Mouse (Mus musculus) lung, adult 18-20 months (tissue): ENCODE results near the gene Nle1.

ENCODE experiments used
- DNase-seq, 2 experiments: peaks; one replicate each; pipeline ENCODE4 v3.0.0; 2022; ENCODE audit warnings: mixed read lengths in 2 of 2

The Nle1 gene

DNA sequence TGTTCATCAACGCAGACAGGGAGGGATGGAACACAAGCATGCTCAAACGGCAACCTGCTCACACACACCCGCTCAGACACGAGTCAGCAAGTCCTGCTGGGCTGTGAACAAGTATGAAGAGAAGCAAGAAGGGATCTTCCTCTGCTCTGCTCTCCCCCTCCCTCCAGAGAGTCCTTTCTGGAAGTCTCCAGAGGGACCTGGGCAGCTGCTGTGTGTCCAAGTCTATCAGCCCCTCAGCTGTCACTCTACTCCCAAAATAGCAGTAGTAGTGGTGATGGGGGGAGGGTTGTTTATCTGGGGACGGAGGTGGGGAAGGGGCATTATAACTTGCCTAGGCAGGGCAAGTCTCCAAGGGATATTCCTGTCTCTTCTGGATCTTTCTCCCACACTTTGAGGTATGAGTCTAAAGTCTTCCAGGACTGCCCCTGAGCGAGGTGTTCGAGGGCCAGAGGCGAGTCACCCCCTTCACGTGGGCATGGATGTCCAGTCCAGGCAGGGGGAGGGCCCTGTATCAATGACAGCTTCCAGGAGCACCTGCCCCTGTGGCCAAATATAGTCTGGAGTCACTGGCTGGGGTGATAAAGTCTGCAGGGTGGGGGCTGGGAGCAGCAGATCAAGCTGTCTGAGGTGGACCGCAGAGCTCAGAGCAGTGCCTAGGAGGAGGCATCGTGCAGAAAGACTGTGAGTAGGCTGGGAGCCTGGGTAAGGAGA, 2.6 kb upstream of the Nle1 start:
- DNase-seq, result no peak

GRCm38 (mm10) chr11:82910250-82910649, 2.0 kb upstream of the Nle1 start, which contains the start of gene Unc45b:
Gene Unc45b, plus strand, starts transcription at chr11:82910550.
- DNase-seq, result no peak

DNA sequence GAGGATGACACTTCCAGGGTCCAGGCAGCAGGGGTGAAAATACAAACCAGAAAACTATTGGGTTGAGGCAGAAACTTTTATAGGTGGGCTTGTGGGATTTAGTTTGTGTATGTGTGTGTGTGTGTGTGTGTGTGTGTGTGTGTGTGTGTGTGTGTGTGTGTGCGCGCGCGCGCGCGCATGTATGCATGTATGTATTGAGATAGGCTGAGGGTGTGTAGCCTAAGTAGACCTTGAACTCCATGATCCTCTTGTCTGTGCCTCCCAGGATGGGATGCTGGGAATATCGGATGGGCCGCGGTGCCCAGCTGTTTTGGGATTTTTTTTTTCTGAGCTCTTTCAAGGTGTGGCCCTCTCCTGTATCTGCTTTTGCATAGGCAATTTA, 388 bp upstream of the Nle1 start:
- no peak for DNase-seq

DNA sequence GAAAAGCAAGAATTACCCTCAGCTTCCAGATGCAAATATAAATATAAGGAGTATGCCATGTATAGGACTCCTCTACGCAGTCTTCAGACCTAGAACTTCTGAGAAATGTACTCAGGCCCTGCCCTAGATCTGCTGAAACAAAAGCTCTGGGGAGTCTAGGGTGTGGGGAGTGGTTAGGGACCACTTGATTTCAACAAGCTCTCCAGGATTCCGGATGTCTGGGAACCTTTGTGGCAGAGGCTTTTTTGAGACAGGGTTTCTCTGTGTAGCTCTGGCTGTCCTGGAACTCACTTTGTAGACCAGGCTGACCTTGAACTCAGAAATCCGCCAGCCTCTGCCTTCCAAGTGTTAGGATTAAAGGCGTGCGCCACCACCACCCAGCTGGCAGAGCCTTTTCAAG, 2.4 kb downstream of the Nle1 start:
- DNase-seq, result no peak

- DNase-seq, result no peak
Measured at GRCm38 (mm10) chr11:82904952-82905351, 3.3 kb downstream of the Nle1 start.

- no peak for DNase-seq
Measured at GRCm38 (mm10) chr11:82901606-82902310, 6.5 kb downstream of the Nle1 start.

- DNase-seq, result no peak
Measured at GRCm38 (mm10) chr11:82899720-82900119, 8.5 kb downstream of the Nle1 start.

- no peak for DNase-seq
Measured at GRCm38 (mm10) chr11:82897478-82897877, 10.7 kb downstream of the Nle1 start.

DNA sequence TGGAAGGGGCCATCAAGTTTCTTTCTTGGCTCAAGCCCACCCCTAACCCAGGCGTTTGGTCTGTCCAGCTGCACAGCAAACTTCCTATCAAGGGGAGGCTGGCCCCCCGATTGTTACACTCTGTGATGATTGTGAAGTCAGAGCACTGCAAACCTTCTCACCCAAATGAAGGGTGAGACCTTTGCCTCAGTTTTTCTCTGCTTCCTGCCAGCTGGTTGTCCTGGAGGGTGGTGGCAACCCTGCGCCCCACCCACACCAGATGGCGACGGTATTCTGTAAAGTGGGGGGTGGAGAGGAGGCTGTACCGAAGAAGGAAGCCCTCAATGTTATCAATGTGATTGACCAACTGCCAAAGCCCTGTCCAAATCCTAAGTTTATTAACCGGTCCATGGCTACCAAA, 16.3 kb downstream of the Nle1 start, which contains the start of gene Fndc8:
TSS of gene Fndc8 (plus strand) at position 189 of the 400 bp plus-strand sequence.
- DNase-seq, result no peak

DNA sequence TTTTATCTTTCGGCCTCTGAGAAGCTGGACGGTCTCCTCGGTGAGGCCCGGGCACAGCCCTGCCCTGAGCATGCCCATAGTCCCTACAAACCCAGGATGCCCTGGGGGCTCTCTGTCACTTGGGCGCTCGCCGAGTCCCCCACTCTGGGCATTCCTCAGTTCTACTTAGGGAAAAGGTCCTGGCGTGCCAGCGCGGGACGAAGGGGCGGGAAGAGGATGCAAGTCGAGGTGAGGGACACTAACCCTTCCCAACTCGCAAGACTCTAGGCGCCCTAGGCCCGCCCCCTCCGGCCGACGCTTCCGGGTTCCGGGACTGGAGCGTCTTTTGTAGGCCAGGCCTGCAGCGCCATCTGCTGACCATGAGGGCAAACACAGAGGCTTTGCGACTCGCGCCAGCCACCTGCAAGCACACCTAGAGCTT, 17.9 kb downstream of the Nle1 start, which contains the start of gene Rad51d:
TSS of gene Rad51d (minus strand) at position 273 of the 421 bp plus-strand sequence.
- peak; percentile 93 to 95 for DNase-seq

GRCm38 (mm10) chr11:82889524-82890341, 18.5 kb downstream of the Nle1 start:
- peak in 1 of 2 experiments; percentile 18 for DNase-seq

DNA sequence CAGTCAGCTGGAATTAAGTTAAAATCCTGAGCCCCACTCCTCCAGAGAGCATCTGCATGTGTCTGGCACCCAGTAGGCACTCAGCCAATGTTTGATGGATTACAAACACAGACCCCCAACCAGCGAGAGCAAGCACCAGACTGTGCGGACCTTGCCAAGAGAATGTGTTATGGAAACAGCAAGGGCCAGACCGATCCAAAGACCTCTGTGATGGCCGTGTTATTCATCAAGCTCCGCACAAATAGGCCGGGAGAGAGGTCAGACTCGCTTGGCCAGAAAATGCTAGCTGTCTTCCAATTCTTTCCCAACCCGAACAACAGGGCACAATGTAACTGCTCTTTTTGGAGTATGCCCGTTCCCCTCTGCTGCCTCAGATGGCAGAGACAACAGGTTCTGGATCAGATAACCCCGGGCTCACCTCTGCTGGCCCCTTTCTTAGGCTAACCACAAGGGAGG, 19.7 kb downstream of the Nle1 start:
- DNase-seq, result peak; percentile 12 to 17

- no peak for DNase-seq
Measured at GRCm38 (mm10) chr11:82886559-82886958, 21.7 kb downstream of the Nle1 start.

DNA sequence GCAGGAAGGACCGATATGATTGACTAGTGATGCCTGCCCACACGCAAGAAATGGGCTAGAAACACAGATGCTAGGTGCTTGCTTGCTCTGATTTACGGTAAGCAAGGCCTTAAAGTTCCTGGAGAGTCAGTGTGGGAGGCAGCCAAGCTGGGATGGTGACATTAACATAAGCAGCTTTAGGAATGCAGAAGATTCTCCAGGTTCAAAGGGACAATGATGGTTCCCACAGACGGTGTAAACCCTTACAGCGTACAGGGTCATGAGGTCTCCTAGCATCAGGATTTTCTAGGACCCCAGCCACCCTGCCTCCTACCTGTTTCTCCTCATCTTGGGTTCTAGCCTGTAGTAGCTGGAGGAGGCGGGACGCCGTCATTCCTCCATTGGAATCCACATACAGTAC, 25.0 kb downstream of the Nle1 start:
- DNase-seq, result no peak

- DNase-seq, result no peak
Measured at GRCm38 (mm10) chr11:82877726-82878344, 30.4 kb downstream of the Nle1 start.

GRCm38 (mm10) chr11:82875631-82876030, 32.6 kb downstream of the Nle1 start:
- DNase-seq, result no peak

- DNase-seq, result no peak
Measured at GRCm38 (mm10) chr11:82874924-82875323, 33.3 kb downstream of the Nle1 start.

- peak; percentile 90 to 93 for DNase-seq
Measured at GRCm38 (mm10) chr11:82871031-82871446, 37.2 kb downstream of the Nle1 start, which contains the start of gene Rffl. Gene Rffl, minus strand, starts transcription at chr11:82871210.

GRCm38 (mm10) chr11:82870173-82871030, 37.8 kb downstream of the Nle1 start:
- peak; percentile 61 to 63 for DNase-seq

GRCm38 (mm10) chr11:82869506-82870172, 38.6 kb downstream of the Nle1 start:
- DNase-seq, result no peak

- no peak for DNase-seq
Measured at GRCm38 (mm10) chr11:82867956-82868355, 40.3 kb downstream of the Nle1 start.
